ENCODE assay signal across 18 mouse cellular contexts in the genomic region with DNA sequence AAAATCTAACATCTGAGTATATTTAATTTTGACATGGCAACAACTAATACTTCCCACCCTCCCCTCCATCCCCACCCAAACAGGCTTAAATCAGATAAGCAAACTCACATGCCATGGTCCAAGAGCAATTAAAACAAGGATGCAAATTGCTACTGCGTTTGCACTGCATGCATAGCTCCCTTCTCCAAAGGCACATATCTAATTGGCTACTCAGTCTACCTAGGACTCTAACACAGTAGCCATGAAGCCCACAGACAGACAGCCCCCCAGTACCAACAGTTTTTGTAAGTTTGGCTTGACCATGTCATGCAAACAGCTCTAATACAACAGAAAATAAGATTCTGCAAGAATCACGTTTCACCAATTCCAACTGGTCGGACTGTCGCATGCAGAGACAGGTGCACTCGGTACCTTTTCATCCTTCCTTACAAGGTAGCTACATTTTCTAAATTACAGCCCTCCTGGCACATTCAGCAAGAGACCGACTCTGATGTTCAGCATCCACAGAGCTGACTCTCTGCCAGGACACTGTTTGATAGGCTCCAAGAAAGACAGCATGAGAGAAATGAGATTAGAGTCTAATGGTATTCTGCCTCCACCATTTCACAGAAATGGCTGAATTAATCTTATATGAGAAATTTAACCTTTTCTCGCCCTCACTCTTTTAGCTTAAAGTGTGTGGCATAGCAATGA. TPM values are rescaled to one million over a fixed set of nuclear protein-coding genes. Genes with fewer than 3 reads are reported as not detected.
A peak's percentile ranks its signal among the peaks of the same experiment; 100 is the strongest.
DNase-seq lines count a peak whose midpoint lies in the region; ATAC-seq and TF ChIP-seq lines count a peak whose summit lies in the region.
"Had no signal": no experiment of that assay in that cellular context is flagged by ENCODE, and none has a peak within 500 bp of the region (broad histone marks: within the 10 kb centered on the region; RNA-seq: fewer than 3 reads in every experiment).

No protein-coding gene starts in this region.

- H3K9me3 ChIP-seq in forebrain, postnatal 0 days (ENCODE audit: low read length) = no peaks in the 10 kb centered on the region
- H3K9me3 ChIP-seq in forebrain, embryonic 13.5 days (replicated peaks) = no peaks in the 10 kb centered on the region
- no peaks in the 10 kb centered on the region for H3K9me3 ChIP-seq in neural tube, embryonic 13.5 days
- H3K9me3 ChIP-seq: embryonic facial prominence, embryonic 10.5 days; heart, embryonic 15.5 days; limb, embryonic 10.5 days; liver, embryonic 13.5 days had no signal

- peak; percentile 46 for ATAC-seq in forebrain, postnatal 0 days
- ATAC-seq in forebrain, embryonic 13.5 days = no peak
- no peak for ATAC-seq in neural tube, embryonic 13.5 days (ENCODE audit: low read depth)
- ATAC-seq: lung, postnatal 0 days had no signal

- no peaks in the 10 kb centered on the region for H3K27me3 ChIP-seq in forebrain, postnatal 0 days (ENCODE audit: insufficient read depth, low read length)
- H3K27me3 ChIP-seq in forebrain, embryonic 13.5 days = no peaks in the 10 kb centered on the region
- no peaks in the 10 kb centered on the region for H3K27me3 ChIP-seq in neural tube, embryonic 13.5 days
- H3K27me3 ChIP-seq: heart, embryonic 15.5 days; liver, embryonic 13.5 days had no signal

- DNase-seq in forebrain, postnatal 0 days = peak; percentile 33
- DNase-seq in neural tube, embryonic 10.5 days (ENCODE audit: extremely low spot score, low spot score) = no peak
- DNase-seq in cerebellum, postnatal 25 days = peak; percentile 52 to 63
- no peak for DNase-seq in urinary bladder, postnatal 14 days (ENCODE audit: low spot score)
- no peak for DNase-seq in liver
- DNase-seq: kidney, adult 9 months; kidney, postnatal 4 days; layer of hippocampus, postnatal 36 days; liver, embryonic 13.5 days; thymus, adult 18-20 months had no signal

- H3K27ac ChIP-seq in forebrain, postnatal 0 days (ENCODE audit: low read depth, low read length) = peak overlapping the region; percentile 67
- H3K27ac ChIP-seq in forebrain, embryonic 13.5 days = no peak overlapping the region
- peak overlapping the region; percentile 64 for H3K27ac ChIP-seq in neural tube, embryonic 13.5 days (replicated peaks)
- H3K27ac ChIP-seq: embryonic facial prominence, embryonic 10.5 days; heart, embryonic 15.5 days; limb, embryonic 10.5 days; liver, embryonic 13.5 days had no signal

- H3K4me1 ChIP-seq in forebrain, postnatal 0 days (ENCODE audit: insufficient read depth) = peaks cover 6% of the 10 kb centered on the region
- no peaks in the 10 kb centered on the region for H3K4me1 ChIP-seq in forebrain, embryonic 13.5 days
- no peaks in the 10 kb centered on the region; the same call in 1 of the 2 replicates for H3K4me1 ChIP-seq in neural tube, embryonic 13.5 days (replicated peaks)
- H3K4me1 ChIP-seq: embryonic facial prominence, embryonic 10.5 days; liver, embryonic 13.5 days had no signal

- no peaks in the 10 kb centered on the region for H3K36me3 ChIP-seq in forebrain, postnatal 0 days (ENCODE audit: insufficient read depth)
- no peaks in the 10 kb centered on the region for H3K36me3 ChIP-seq in forebrain, embryonic 13.5 days (ENCODE audit: poor library complexity, severe bottlenecking)
- H3K36me3 ChIP-seq in neural tube, embryonic 13.5 days = no peaks in the 10 kb centered on the region
- H3K36me3 ChIP-seq: embryonic facial prominence, embryonic 10.5 days; heart, embryonic 15.5 days; limb, embryonic 10.5 days; liver, embryonic 13.5 days had no signal

- H3K9ac ChIP-seq in forebrain, postnatal 0 days = no peak overlapping the region
- no peak overlapping the region for H3K9ac ChIP-seq in forebrain, embryonic 13.5 days
- H3K9ac ChIP-seq in neural tube, embryonic 13.5 days = no peak overlapping the region
- H3K9ac ChIP-seq: heart, embryonic 15.5 days; liver, embryonic 13.5 days had no signal

- 58% methylated on average over 7 of the region's 7 CpGs for WGBS in forebrain, postnatal 0 days
- WGBS in forebrain, embryonic 13.5 days = 74% methylated on average over 7 of the region's 7 CpGs
- 76% methylated on average over 7 of the region's 7 CpGs for WGBS in neural tube, embryonic 13.5 days

- no peak overlapping the region for H3K4me3 ChIP-seq in forebrain, postnatal 0 days (ENCODE audit: low read depth, low read length)
- H3K4me3 ChIP-seq in forebrain, embryonic 13.5 days = no peak overlapping the region
- H3K4me3 ChIP-seq in neural tube, embryonic 13.5 days = no peak overlapping the region
- H3K4me3 ChIP-seq: embryonic facial prominence, embryonic 10.5 days; erythroblast, embryonic 14.5 days; heart, embryonic 15.5 days; limb, embryonic 10.5 days; liver, embryonic 13.5 days had no signal

- no peak for TF ChIP-seq CTCF in forebrain, postnatal 0 days (IDR thresholded peaks at IDR 0.05; ENCODE audit: low read depth)

- H3K4me2 ChIP-seq in forebrain, postnatal 0 days (ENCODE audit: low read depth) = peak overlapping the region; percentile 30
- H3K4me2 ChIP-seq in forebrain, embryonic 13.5 days = no peak overlapping the region
- peak overlapping the region; percentile 27 for H3K4me2 ChIP-seq in neural tube, embryonic 13.5 days
- H3K4me2 ChIP-seq: heart, embryonic 15.5 days; liver, embryonic 13.5 days had no signal

RNA-seq across cellular contexts. Expression of gene Garnl3, which starts 44.6 kb away (rescaled TPM):
- total RNA-seq in forebrain, postnatal 0 days (2014; rRNA removed) = 114 and 139 TPM in 2 replicates
- polyA plus RNA-seq in forebrain, postnatal 0 days (2015; fragmentation: Nextera tagmentation; extraction: Ambion mirVana) = 43.7 and 49.8 TPM in 2 replicates
- 12.1 and 12.2 TPM in 2 replicates for polyA plus RNA-seq in forebrain, embryonic 13.5 days (2015; fragmentation: Nextera tagmentation; extraction: Ambion mirVana)
- 27.6 and 33.4 TPM in 2 replicates for polyA plus RNA-seq in neural tube, embryonic 13.5 days (2015; fragmentation: Nextera tagmentation; extraction: Ambion mirVana)
- total RNA-seq: granulocyte monocyte progenitor cell, adult 5-6 weeks had no signal
- polyA plus RNA-seq: erythroblast, embryonic 14.5 days had no signal

Comparison
In these comparisons a context has a peak if more than half of its experiments do, and no peak if none do; other contexts are left out.
1. DNase-seq: peak in forebrain, postnatal 0 days (single experiment) and cerebellum, postnatal 25 days (2 of 2); none in neural tube, embryonic 10.5 days (single experiment), urinary bladder, postnatal 14 days (single experiment) and liver (single experiment).